Mouse (Mus musculus) heart, adult 9 months (tissue): ENCODE measurements around the gene Mpg.

Experiments
- DNase-seq, 2 experiments: peaks; one replicate each; pipeline ENCODE4 v3.0.0; 2022; ENCODE audit warnings: low spot score in 2 of 2

The Mpg gene

DNA sequence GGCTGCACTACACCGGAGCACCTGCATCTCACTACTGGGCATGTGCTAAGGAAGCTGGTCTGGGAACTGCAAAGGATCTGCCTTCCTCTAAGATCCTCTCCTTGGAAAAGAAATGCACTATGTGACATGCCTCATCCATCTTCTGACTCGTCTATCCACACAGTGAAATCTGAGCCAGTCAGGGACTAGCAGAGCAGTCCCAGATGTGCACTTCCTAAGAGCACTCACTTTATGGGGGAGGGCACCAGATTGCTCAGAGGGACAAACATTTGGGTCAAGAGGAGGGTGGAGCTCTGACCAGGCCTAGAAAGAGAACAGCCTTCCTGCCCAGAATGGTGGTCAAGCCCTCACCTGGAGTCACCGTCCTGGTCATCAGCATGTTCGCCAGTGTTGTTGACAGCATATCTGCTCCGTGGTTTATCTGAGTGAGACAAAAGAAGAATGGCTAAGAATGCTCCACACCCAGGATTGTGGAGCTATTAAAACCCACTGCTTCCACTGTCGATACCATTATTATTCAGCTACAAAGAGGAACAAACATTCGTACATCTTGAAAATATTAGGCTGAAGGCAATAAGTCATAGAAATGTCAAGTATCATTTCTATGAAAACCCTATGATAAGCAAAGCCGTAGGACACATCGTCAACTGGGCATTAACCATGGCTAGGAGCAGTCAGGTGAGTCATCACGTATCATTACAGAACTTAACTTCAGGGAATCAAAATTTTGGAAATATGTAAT is 36.5 kb downstream of the Mpg start:
- DNase-seq: no peak

DNA sequence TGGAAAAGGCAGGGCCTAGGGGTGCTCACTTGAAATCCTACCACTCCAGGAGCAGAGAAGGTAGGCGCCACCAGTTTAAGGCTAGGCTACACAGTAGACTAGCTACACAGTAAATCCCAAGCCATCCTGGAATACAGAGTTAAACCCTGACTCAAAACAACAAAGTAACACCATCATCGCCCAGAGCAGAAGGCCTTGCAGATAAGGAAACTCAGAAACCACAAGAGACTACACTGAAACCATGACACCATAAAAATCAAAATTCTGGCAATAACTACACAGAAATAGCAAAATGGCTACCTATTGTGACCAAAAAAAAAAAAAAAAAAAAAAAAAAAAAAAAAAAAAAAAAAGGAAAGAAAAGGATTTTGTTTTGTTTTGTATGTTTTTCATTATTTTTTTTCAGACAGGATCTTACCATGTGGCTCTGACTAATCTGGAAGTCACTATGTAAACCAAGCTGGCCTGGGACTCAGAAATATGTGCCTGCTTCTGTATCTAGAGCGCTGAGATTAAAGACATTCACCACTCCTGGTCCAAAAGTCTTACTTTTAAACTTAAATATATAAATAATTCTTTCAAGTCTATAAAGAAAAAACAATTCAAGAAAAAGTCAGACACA is 38.9 kb downstream of the Mpg start:
- no peak for DNase-seq

DNA sequence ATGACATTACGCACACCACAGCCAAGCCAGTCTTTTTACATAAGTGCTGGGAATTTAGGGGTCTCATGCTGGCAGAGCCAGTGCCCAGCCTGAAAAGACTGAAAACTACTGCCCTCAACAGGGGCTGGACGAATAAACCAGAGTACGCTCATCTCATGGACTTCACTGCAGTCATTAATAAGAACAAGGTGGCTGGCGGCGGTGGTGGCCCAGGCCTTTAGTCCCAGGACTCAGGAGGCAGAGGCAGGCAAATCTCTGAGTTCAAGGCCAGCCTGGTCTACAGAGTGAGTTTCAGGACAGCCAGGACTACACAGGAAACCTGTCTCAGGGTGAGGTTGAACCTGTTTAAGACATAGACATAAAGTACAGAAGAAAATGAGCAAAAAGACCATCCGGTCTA is 39.9 kb downstream of the Mpg start:
- DNase-seq: no peak

DNA sequence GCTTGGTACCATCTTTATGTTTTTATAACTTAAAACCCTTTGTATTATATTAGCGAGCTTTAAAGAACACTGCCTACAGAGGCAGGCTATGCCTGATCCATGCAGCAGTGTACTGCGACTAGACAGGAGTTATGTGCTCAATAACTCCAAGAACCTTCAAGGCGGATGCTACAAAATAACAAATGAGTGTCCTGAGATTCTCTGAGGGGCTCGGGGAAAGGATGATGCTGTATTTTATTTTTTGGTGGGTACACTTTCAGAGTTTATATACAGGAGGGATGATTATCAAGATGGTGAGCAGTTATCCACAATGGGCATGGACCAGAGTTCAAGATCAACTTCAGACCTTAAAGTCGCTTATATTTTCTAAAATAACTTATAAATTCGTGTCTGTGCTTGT is 40.5 kb downstream of the Mpg start:
- no peak for DNase-seq

DNA sequence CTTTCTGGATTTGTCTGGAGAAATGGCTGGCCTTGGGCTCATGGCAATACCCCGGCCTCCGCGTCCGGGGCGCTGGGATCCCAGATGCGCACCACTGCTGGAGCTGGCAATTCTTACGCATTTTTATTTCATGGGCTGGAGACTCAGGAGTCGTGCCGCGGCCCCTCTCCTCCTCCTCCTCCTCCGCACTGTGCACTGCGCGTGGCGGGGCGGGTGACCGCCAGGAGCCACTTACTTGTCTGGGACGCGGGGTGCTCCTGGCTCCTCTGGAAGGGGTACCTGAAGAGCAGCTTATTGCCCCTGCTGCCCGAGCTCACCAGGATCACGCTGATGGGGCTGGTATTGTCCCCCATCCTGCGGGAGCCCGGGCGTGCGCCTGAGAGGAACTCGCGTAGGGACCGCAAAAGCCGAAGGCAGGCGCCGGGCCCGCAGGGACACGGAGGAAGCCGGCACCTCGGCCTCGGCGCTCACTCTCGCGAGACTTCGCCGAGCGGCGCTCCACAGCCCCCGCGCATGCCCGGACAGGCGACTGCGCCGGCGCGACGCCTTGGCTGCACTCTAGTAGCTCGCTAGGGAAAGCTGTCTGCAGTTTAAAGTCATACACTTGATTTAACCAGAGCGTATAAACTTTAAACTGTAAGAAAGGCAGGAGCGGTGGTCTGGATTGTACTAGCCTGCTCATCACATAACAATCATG is 41.0 kb downstream of the Mpg start, which contains the start of gene Nprl3:
Gene Nprl3 (minus strand): TSS at position 520 of the 697 bp plus-strand sequence.
- DNase-seq: peak; percentile 95 to 96

DNA sequence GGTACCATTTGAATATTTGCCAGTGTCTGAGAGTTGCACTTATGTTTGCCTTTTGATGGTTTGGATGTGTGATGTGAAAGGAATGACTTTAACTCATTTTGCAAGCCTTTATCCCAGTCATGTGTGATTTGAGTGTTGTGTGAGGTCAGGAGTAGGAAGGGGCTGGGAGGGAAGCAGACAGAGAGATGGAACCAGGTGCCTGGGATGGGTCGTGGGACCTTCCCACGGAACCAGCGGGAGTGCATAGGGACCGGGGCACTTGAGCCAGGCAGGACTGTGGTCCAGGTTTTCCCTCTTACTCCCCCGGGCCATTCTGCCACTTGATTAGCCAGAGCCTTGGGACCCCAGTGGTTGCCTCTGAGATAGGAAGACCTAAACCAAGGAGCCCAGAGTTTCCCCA is 41.7 kb downstream of the Mpg start:
- DNase-seq: no peak

DNA sequence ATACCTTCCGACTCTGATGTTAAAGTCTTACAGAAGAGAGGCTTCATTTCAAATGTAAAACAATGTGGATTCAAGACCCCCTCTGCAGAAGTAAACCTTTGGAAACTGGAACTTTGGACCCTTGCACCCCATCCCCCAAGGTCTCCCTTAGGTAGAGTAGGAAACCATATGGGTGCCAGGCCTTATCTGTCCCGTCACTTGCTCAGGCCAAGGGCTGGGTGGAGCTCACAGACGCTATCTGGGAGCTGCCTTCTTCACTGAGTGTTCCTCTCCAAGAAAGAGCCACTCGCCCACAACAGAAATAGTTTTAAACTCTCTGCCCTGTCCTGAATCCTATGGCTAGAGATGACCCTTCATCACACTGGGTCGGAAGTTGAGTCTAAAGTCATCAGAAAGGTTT is 42.6 kb downstream of the Mpg start:
- DNase-seq: no peak

DNA sequence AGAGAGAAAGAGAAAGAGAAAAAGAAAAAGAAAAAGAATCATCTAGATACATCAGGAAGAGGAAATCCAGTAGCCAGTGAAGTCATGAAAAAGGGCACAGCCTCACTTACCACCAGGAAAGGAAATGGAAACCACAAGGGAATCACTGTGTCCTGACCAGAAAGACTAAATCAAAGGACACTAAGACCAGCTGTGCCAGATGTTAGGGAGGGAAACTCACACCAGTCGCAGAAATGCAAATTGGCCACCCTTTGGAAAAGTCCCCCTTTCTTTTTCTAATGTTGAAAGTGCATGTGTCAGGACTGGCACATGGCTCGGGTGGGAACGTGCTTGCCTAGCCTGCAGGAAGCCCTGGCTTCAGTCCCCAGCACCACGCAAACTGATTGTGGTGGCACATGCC is 44.9 kb downstream of the Mpg start:
- DNase-seq: no peak

DNA sequence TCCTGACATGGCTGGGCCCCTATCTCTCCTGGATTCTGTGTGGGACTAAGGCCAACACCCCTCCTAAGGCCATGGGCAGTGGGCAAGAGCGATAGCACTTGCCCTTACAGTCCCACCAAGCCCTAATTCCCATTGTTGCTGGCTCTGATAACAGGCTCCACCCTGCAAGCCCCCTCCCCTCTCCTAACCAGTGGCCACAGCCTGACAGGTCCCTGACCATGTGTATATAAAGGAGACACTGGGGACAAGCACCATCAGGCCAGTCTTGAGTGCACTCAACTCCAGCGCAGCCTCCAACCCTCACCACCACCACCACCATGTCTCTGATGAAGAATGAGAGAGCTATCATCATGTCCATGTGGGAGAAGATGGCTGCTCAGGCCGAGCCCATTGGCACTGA is 50.0 kb downstream of the Mpg start, which contains the start of gene Hba-x:
Gene Hba-x (plus strand): TSS at position 54 of the 400 bp plus-strand sequence.
- DNase-seq: no peak

DNA sequence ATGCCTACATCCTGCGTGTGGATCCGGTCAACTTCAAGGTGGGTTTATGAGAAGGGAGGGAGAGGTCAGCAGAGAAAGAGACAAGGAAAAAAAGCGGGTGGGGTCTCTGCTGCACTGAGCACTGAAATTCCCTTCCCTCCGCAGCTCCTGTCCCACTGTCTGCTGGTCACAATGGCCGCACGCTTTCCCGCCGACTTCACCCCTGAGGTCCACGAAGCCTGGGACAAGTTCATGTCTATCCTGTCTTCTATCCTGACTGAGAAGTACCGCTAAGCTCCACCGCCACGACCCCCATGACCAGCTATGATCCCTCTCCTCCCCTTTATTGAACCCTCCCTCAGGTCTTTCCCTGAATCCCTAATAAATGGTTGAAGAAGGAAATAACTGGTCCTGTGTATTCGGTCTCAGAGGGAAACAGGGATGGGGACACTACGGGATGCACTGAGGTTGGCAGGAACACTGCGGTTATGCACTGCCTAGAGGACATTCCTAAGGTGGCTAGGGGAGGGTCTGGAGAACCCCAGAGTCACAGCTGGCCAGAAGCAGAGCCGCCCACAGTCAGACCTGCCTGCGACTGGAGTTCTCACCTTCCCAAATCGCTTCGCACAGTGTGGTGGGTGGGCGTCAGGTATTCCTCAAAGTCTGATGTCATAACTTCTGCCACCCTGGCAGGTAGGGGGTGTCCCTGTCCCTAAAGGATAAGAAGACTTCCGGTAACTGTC is 51.6 kb downstream of the Mpg start:
- DNase-seq: no peak

DNA sequence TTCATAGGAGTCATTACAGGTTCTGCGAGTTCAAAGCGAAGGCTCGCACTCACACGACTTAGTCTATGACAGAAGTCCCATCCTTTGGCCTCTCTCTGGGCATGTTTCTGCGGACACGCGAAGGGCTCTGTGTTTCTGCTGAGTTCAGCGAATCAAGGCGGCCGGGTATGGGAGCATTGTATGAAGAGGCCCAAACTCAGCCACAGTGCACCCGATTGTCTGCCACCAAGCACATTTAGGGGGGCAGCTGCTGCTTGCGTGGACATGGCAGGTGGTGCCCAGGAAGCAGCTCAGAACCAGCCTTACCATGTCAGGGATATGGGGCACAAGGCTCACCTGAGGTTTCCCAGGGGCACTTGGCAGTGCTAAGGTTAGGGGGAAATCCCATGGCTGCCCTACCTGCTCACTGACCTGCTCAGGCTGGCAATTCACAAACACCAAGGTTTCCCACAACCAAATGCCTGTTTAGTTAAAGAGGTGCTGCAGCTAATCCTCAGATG is 52.2 kb downstream of the Mpg start:
- no peak for DNase-seq

DNA sequence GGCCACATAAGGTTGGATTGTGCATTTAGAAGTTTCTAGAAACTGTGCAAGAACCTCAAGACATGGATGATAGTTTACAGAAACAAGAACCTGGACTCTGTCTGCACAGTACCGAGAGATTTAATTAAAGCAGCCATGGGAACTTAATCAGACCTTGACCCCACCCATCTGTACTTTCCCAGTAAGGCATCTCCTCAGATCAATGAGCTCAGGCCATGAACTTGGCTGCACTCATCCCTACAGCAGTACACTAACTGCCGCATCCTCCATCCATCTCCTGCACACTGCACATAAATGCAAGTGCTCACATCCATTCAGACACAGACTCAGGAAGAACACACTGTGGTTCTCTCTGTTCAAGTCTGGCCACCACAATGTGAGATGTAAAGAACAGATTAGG is 54.3 kb downstream of the Mpg start:
- DNase-seq: no peak

DNA sequence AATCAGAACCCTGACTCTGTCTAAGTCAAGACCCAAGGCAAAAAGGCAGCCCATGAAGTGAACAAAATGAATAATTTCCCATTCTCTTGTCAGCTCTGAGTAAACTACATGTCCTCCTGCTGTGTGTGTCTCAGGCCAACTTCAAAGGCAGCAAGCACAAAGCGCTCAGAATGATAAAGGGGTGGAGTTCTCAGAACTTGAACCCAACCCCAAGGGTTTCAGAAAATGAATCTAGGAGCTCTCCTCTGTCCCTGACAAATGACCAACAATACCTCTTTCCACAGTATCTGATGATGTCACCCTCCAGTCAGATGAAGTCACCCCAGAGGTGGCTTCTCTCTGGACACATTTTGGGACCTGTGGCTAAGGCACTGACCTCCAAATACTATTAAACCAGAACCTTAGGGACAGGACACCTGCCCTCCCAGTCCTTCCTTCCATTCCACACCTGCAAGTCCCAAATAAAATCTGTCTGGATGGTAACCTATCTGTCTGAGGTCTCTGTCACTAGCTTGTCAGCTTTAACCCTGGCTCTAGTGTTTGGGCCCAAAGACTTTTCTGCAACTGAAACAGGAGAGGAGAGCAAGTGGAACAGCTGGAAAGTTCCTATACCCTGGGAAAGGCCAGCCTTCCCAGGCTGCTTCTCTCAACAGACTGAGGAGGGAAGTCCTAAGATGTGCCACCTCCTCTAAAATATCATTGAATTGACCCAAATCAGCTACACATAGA is 55.3 kb downstream of the Mpg start:
- DNase-seq: no peak
